Mouse (Mus musculus): ENCODE measurements around the gene Ltbp3.

DNA sequence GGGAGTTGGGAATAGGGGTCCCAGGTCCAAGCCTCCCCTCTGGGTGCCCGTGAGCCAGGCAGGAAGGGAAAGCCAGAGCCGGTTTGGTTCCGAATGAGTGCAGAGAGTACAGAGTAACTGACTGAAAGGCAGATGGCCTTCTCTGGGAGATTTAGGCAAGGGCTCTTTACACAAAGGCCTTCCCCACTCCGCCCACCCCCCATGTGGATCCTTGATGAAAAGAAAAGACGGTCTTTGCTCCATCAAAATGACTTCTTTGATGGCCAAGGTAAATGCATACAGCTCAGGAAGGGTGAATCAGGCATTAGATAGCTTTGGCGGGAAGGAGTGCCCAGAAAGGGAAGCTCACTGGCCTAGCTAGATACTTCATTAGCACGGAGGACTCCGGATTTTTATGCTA, 37.6 kb downstream of the Ltbp3 start:
- TF ChIP-seq CTCF (IDR thresholded peaks at IDR 0.05; ENCODE audit: insufficient read depth, low read length) (no peak), POLR2A (IDR thresholded peaks at IDR 0.05; ENCODE audit: borderline replicate concordance, extremely low read depth, low read depth, low read length) (no peak)
